ENCODE assay signal across 8 mouse cellular contexts in genomic region chr5:151686606-151687525, GRCm38 (mm10). TPM values are rescaled to one million over a fixed set of nuclear protein-coding genes. Genes with fewer than 3 reads are reported as not detected.
DNase-seq lines count a peak whose midpoint lies in the region; ATAC-seq and TF ChIP-seq lines count a peak whose summit lies in the region.

No protein-coding gene starts in this region.

- H3K27me3 ChIP-seq in MEL (ENCODE audit: control insufficient read depth in 1 of 2, insufficient read depth in 2 of 2, low read length in 2 of 2) = no peaks in the 10 kb centered on the region
- H3K27me3 ChIP-seq in lung, embryonic 14.5 days (ENCODE audit: insufficient read depth, low read length) = no peaks in the 10 kb centered on the region
- no peaks in the 10 kb centered on the region for H3K27me3 ChIP-seq in thymus, adult 2 months (ENCODE audit: control insufficient read depth, insufficient read depth, low read length)

- H3K9me3 ChIP-seq in MEL (replicated peaks; ENCODE audit: insufficient read depth, low read length) = no peaks in the 10 kb centered on the region
- H3K9me3 ChIP-seq in lung, embryonic 14.5 days (ENCODE audit: low read depth, low read length) = no peaks in the 10 kb centered on the region

- no peak for TF ChIP-seq POLR2A in MEL (IDR thresholded peaks at IDR 0.05; ENCODE audit: control insufficient read depth in 1 of 2, insufficient read depth in 1 of 2, low read depth in 1 of 2, low read length in 2 of 2, poor library complexity in 1 of 2)
- no peak for TF ChIP-seq POLR2A in thymus, adult 2 months (IDR thresholded peaks at IDR 0.05; ENCODE audit: control insufficient read depth, extremely low read depth, insufficient read depth, low read length, poor library complexity)

- H3K4me1 ChIP-seq in MEL (ENCODE audit: control insufficient read depth in 1 of 2, insufficient read depth in 2 of 2, low read length in 2 of 2) = peaks cover 0 to 2% of the 10 kb centered on the region in 2 experiments; a peak in 1 of 4 replicates
- H3K4me1 ChIP-seq in lung, embryonic 14.5 days (ENCODE audit: insufficient read depth) = no peaks in the 10 kb centered on the region
- no peaks in the 10 kb centered on the region for H3K4me1 ChIP-seq in thymus, adult 2 months (replicated peaks; ENCODE audit: control insufficient read depth, insufficient read depth, low read length)

- no peak overlapping the region for H3K27ac ChIP-seq in MEL (ENCODE audit: control insufficient read depth, low read depth, low read length)
- H3K27ac ChIP-seq in lung, embryonic 14.5 days (ENCODE audit: low read depth) = no peak overlapping the region
- no peak overlapping the region for H3K27ac ChIP-seq in thymus, adult 2 months (ENCODE audit: control insufficient read depth, insufficient read depth, low read length)

- no peaks in the 10 kb centered on the region for H3K79me2 ChIP-seq in MEL (ENCODE audit: control insufficient read depth, insufficient read depth, low read length, poor library complexity)

- H3K4me2 ChIP-seq in lung, embryonic 14.5 days = peak overlapping the region; percentile 38; the same call in 1 of the 2 replicates

- WGBS in lung, embryonic 14.5 days = 14% methylated on average over 15 of the region's 15 CpGs
- 24% methylated on average over 15 of the region's 15 CpGs for WGBS in thymus, adult 2 months

- DNase-seq in MEL (ENCODE audit: low read depth, low spot score) = peak; percentile 93
- peak; percentile 41 for DNase-seq in cerebellum, adult 8-10 months
- DNase-seq in forelimb bud, embryonic 11.5 days (ENCODE audit: low read depth, low spot score) = peak; percentile 85
- peak; percentile 44 to 78 for DNase-seq in layer of hippocampus, adult 8-10 months (ENCODE audit: low spot score in 2 of 2)
- DNase-seq in lung, embryonic 14.5 days = peak; percentile 92
- DNase-seq in ovary, adult 18-20 months (ENCODE audit: low spot score) = peak; percentile 48
- peak; percentile 77 for DNase-seq in thymus, adult 2 months

- ATAC-seq in hematopoietic stem cell, adult 5-6 weeks (replicated peaks in 1 of 2; ENCODE audit: insufficient read depth in 1 of 2, low FRiP score in 2 of 2, low TSS enrichment in 1 of 2, low read depth in 1 of 2, poor library complexity in 2 of 2, severe bottlenecking in 2 of 2) = peak; percentile 98 to 99
- ATAC-seq in lung, embryonic 14.5 days (ENCODE audit: insufficient read depth) = peak; percentile 98

- H3K4me3 ChIP-seq in MEL (ENCODE audit: control insufficient read depth in 1 of 2, insufficient read depth in 1 of 2, low read depth in 2 of 2, low read length in 2 of 2) = no peak overlapping the region
- H3K4me3 ChIP-seq in lung, embryonic 14.5 days (ENCODE audit: low read depth, low read length) = no peak overlapping the region
- no peak overlapping the region for H3K4me3 ChIP-seq in thymus, adult 2 months (ENCODE audit: control insufficient read depth, insufficient read depth, low read length)

- peak; percentile 73 for TF ChIP-seq RAD21 in MEL (IDR thresholded peaks at IDR 0.05; ENCODE audit: low read depth, low read length)

- peaks cover 0 to 4% of the 10 kb centered on the region in 2 experiments; a peak in 2 of 4 replicates for H3K36me3 ChIP-seq in MEL (ENCODE audit: control insufficient read depth in 1 of 2, insufficient read depth in 2 of 2, low read length in 2 of 2)
- no peaks in the 10 kb centered on the region for H3K36me3 ChIP-seq in lung, embryonic 14.5 days (ENCODE audit: insufficient read depth)
- no peaks in the 10 kb centered on the region for H3K36me3 ChIP-seq in thymus, adult 2 months (ENCODE audit: control insufficient read depth, insufficient read depth, low read length)

- H3K9ac ChIP-seq in MEL (ENCODE audit: control insufficient read depth, low read depth, low read length, poor library complexity, severe bottlenecking) = peak overlapping the region; percentile 47
- no peak overlapping the region for H3K9ac ChIP-seq in lung, embryonic 14.5 days

- TF ChIP-seq EP300 in MEL (IDR thresholded peaks at IDR 0.05; ENCODE audit: low read depth in 1 of 2, low read length in 2 of 2) = no peak

- peak; percentile 64 to 98 (median 70) for TF ChIP-seq CTCF in MEL (IDR thresholded peaks at IDR 0.05 in 2 of 3, conservative IDR thresholded peaks at IDR 0.05 in 1 of 3; ENCODE audit: control insufficient read depth in 1 of 3, insufficient read depth in 1 of 3, low read depth in 2 of 3, low read length in 3 of 3, poor library complexity in 1 of 3, severe bottlenecking in 1 of 3)
- TF ChIP-seq CTCF in lung, embryonic 14.5 days (IDR thresholded peaks at IDR 0.05; ENCODE audit: low read depth) = peak; percentile 71
- peak; percentile 52; the same call in 1 of the 2 replicates for TF ChIP-seq CTCF in thymus, adult 2 months (IDR thresholded peaks at IDR 0.05; ENCODE audit: borderline replicate concordance, control insufficient read depth, extremely low read depth, insufficient read depth, low read length, poor library complexity)

TF ChIP-seq in MEL, 35 proteins besides CTCF, POLR2A, EP300 and RAD21:
- no peak for TF ChIP-seq CHD2 (IDR thresholded peaks at IDR 0.05; ENCODE audit: low read length)
- TF ChIP-seq BHLHE40 (IDR thresholded peaks at IDR 0.05; ENCODE audit: borderline replicate concordance, low read depth, low read length) = peak; percentile 72; the same call in 1 of the 2 replicates
- TF ChIP-seq SIN3A (IDR thresholded peaks at IDR 0.05; ENCODE audit: low read length) = 0 out of 2 replicates have a peak, but pooled peaks have one; percentile 80
- peak; percentile 77 for TF ChIP-seq SMC3 (IDR thresholded peaks at IDR 0.05; ENCODE audit: low read depth, low read length)
- TF ChIP-seq NELFE (IDR thresholded peaks at IDR 0.05; ENCODE audit: low read depth, low read length) = no peak
- peak; percentile 100 for TF ChIP-seq MYC (IDR thresholded peaks at IDR 0.05; ENCODE audit: low read depth, low read length)
- TF ChIP-seq TBP (IDR thresholded peaks at IDR 0.05; ENCODE audit: low read depth, low read length) = peak; percentile 98
- TF ChIP-seq UBTF (IDR thresholded peaks at IDR 0.05; ENCODE audit: borderline replicate concordance, insufficient read depth, low read depth, low read length) = no peak
- peak; percentile 59; the same call in 1 of the 2 replicates for TF ChIP-seq HCFC1 (IDR thresholded peaks at IDR 0.05; ENCODE audit: low read depth, low read length)
- TF ChIP-seq POLR2AphosphoS2 (IDR thresholded peaks at IDR 0.05; ENCODE audit: low read length) = no peak
- no peak for TF ChIP-seq GABPA (IDR thresholded peaks at IDR 0.05; ENCODE audit: low read depth, low read length)
- TF ChIP-seq MAX (IDR thresholded peaks at IDR 0.05; ENCODE audit: low read length) = peak; percentile 98
- TF ChIP-seq ETS1 (IDR thresholded peaks at IDR 0.05; ENCODE audit: low read depth, low read length) = no peak
- no peak for TF ChIP-seq TCF12 (IDR thresholded peaks at IDR 0.05; ENCODE audit: low read depth, low read length)
- no peak for TF ChIP-seq ZMIZ1 (IDR thresholded peaks at IDR 0.05; ENCODE audit: low read depth, low read length)
- TF ChIP-seq USF1 (IDR thresholded peaks at IDR 0.05; ENCODE audit: low read depth, low read length) = peak; percentile 47; the same call in 1 of the 2 replicates
- TF ChIP-seq USF2 (IDR thresholded peaks at IDR 0.05; ENCODE audit: borderline replicate concordance in 1 of 2, insufficient read depth in 1 of 2, low read depth in 1 of 2, low read length in 2 of 2) = no peak
- no peak for TF ChIP-seq TAL1 (IDR thresholded peaks at IDR 0.05; ENCODE audit: low read length)
- TF ChIP-seq NRF1 (IDR thresholded peaks at IDR 0.05; ENCODE audit: insufficient read depth, low read depth, low read length, poor library complexity, severe bottlenecking) = no peak
- TF ChIP-seq MXI1 (IDR thresholded peaks at IDR 0.05; ENCODE audit: low read depth, low read length) = peak; percentile 97
- no peak for TF ChIP-seq MYB (IDR thresholded peaks at IDR 0.05; ENCODE audit: low read depth, low read length)
- peak; percentile 87 for TF ChIP-seq ZC3H11A (IDR thresholded peaks at IDR 0.05; ENCODE audit: low read depth, low read length)
- no peak for TF ChIP-seq MAFK (IDR thresholded peaks at IDR 0.05; ENCODE audit: borderline replicate concordance, low read depth, low read length)
- TF ChIP-seq ELF1 (IDR thresholded peaks at IDR 0.05; ENCODE audit: low read depth, low read length) = peak; percentile 55; the same call in 1 of the 2 replicates
- TF ChIP-seq ZKSCAN1 (IDR thresholded peaks at IDR 0.05; ENCODE audit: low read depth, low read length) = no peak
- no peak for TF ChIP-seq E2F4 (IDR thresholded peaks at IDR 0.05; ENCODE audit: borderline replicate concordance, low read depth, low read length)
- peak; percentile 88 for TF ChIP-seq ZNF384 (IDR thresholded peaks at IDR 0.05; ENCODE audit: low read depth, low read length)
- TF ChIP-seq MEF2A (IDR thresholded peaks at IDR 0.05; ENCODE audit: extremely low read depth, insufficient replicate concordance, low read depth, low read length, poor library complexity, severe bottlenecking) = peak; percentile 5; the same call in 1 of the 2 replicates
- TF ChIP-seq RCOR1 (IDR thresholded peaks at IDR 0.05; ENCODE audit: low read depth, low read length) = no peak
- TF ChIP-seq CHD1 (IDR thresholded peaks at IDR 0.05; ENCODE audit: low read depth, low read length) = no peak
- TF ChIP-seq KAT2A (conservative IDR thresholded peaks at IDR 0.05; ENCODE audit: low read depth, low read length) = 0 out of 2 replicates have a peak, but pooled peaks have one; percentile 6

RNA-seq across cellular contexts. Expression of gene Rfc3, which starts 35.8 kb away (rescaled TPM):
- total RNA-seq in MEL (2012; rRNA removed) = 112 and 118 TPM in 2 replicates
- 100 to 1,000 TPM; 105 to 211 TPM for polyA plus RNA-seq in MEL (2012; ENCODE audit: insufficient read depth in 1 of 2, insufficient read length in 2 of 2, low read depth in 1 of 2, low replicate concordance in 2 of 2, missing spikeins in 1 of 2)
- 67.4 and 73.3 TPM in 2 replicates for total RNA-seq in hematopoietic stem cell, adult 5-6 weeks (2017)
- 10 to 100 TPM in 2 of 4 experiments, 1 to 10 TPM in 2; 8.9 to 10.5 (median 9.8) TPM for total RNA-seq in layer of hippocampus, adult 8-10 months (2022)
- polyA plus RNA-seq in lung, embryonic 14.5 days (2014; fragmentation: Nextera tagmentation; extraction: Ambion mirVana) = 114 and 125 TPM in 2 replicates
- polyA plus RNA-seq in thymus, adult 2 months (2012; rRNA removed) = 23.7 and 28.4 TPM in 2 replicates

Comparison
In these comparisons a context has a peak if more than half of its experiments do, and no peak if none do; other contexts are left out.
1. DNase-seq: peak in every context shown above with its lines; median percentile 93 in MEL; 92 in lung, embryonic 14.5 days; 85 in forelimb bud, embryonic 11.5 days; 77 in thymus, adult 2 months; 61 in layer of hippocampus, adult 8-10 months; 48 in ovary, adult 18-20 months; 41 in cerebellum, adult 8-10 months.